Mouse (Mus musculus) layer of hippocampus, adult 2 months (tissue): ENCODE data around the gene Ptges3. TPM values are rescaled to one million over a fixed set of nuclear protein-coding genes. Genes with fewer than 3 reads are reported as not detected.
"Not testable (repeated sequence)": the region's sequence is repeated elsewhere in the genome, so short reads cannot be mapped to it uniquely, and the experiment has no call there.

Source experiments
- DNase-seq, 2 experiments: peaks; one replicate each; pipeline ENCODE4 v3.0.0; 2022; ENCODE audit warnings: low spot score in 2 of 2
- H3K27ac ChIP-seq: fragments of 200-600 bp; 2 replicates; pipeline ENCODE4 v1.8.1; 2022
- H3K4me3 ChIP-seq: fragments of 200-600 bp; 2 replicates; pipeline ENCODE4 v1.8.1; 2022; ENCODE audit warnings: mild to moderate bottlenecking
- CTCF ChIP-seq: fragments of 200-600 bp; conservative IDR thresholded peaks from 2 replicates; pipeline ENCODE4 v1.8.1; 2022; ENCODE audit warnings: antibody characterized with exemption, mild to moderate bottlenecking, moderate library complexity
- total RNA-seq, 2 experiments: library from RNA; stranded (reverse); gene quantifications; 2 replicates each; pipeline ENCODE4 v1.2.3; 2021

The Ptges3 gene
- total RNA-seq, 2 experiments from 2014 or later, result 135 to 142 TPM

DNA sequence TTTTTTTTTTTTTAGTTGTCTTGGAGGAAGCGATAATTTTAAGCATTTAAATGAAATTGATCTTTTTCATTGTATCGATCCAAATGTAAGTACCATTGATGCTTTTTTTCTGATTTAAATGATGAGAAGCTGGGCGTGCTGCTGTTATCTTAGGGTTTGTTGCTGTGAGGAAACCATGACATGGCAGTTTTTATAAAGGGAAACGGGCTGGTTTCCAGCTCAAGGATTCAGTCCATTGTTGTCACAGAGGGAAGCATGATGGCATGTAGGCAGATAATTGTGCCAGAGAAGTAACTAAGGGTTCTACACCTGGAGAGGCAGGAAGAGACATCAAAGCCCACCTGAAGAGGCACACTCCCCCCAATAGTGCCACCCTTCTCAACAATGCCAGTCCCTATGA lies 10.4 kb downstream of the Ptges3 start:
- H3K4me3 ChIP-seq, result no peak overlapping the region
- no peak for TF ChIP-seq CTCF
- no peak overlapping the region for H3K27ac ChIP-seq
- DNase-seq, result no peak

DNA sequence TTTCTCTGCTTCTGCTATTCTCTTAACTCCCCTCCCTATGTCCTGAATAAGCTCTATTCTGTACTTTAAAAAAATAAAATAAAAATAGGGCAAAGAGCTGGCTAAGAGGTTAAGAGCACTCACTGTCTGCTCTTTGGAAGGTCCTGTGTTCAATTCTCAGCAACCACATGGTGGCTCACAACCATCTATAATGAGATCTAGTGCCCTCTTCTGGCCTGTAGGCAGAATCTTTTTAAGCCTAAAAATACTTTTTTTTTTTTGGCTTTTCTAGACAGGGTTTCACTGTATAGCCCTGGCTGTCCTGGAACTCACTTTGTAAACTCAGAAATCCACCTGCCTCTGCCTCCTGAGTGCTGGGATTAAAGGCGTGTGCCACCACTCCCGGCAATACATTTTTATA lies 11.7 kb downstream of the Ptges3 start:
- H3K4me3 ChIP-seq, DNase-seq, H3K27ac ChIP-seq: not testable (repeated sequence)
- peak; percentile 47 for TF ChIP-seq CTCF

DNA sequence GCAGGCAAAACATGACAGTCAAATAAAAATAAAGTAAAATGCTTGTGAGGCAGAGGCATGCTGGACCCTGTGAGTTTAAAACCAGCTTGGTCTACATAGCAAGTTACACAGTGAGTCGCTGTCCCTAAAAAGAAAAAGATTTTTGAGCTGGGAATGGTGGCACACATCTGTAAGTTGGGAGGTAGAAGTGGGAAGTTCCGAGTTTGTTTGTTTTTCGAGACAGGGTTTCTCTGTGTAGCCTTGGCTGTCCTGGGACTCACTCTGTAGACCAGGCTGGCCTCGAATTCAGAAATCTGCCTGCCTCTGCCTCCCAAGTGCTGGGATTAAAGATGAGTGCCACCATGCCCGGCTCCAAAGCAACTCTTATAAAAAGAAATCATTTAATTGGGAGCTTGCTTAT lies 19.5 kb downstream of the Ptges3 start:
- not testable (repeated sequence) for DNase-seq, H3K27ac ChIP-seq, H3K4me3 ChIP-seq

DNA sequence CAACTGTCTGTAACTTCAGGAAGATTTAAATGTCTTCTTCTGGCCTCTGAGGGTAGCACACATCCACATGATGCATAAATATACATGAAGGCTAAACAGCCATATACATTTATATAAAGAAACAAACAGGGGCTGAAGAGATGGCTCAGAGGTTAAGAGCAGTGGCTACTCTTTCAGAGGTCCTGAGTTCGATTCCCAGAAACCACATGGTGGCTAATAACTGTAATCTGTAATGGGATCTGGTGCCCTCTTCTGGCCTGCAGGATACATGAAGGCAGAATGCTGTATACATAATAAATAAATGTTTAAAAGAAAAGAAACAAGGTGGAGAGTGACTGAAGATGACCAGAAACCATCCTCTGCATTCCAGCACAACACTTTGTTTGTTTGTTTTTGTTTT lies 21.7 kb downstream of the Ptges3 start:
- no peak for DNase-seq
- no peak overlapping the region for H3K4me3 ChIP-seq
- TF ChIP-seq CTCF, result peak; percentile 75
- H3K27ac ChIP-seq, result no peak overlapping the region

DNA sequence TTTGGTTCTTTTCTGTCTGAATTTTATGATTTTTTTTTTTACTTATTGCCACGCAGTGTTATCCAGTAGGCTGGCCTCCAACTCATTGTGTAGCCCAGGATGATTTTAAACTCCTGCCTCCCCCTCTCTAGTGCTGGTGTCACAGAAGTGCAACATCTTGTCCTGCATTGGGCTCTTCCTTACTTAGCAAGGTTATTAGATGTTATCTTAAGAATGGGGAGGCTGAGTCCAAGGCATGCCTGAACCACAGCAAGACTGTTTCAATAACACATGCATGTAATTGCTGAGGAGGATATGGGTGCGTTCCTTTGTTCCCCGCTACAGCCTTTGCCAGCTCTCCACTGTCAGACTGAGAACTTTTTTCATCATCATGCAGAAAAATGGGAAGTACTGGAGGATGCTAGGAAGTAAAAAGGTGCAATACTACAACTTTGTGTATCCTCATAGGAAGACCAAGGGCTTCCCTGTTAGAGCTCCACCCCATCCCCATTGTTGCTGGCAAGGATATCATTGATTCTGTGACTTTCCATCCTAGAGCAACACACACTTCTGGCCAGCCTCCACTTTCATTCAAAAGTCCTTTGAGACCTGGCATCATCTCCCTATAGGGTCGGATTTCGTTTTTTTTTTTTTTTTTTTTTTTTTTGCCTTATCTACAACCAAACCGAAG lies 23.2 kb downstream of the Ptges3 start:
- peak overlapping the region; percentile 85 for H3K4me3 ChIP-seq
- peak overlapping the region; percentile 99 for H3K27ac ChIP-seq

DNA sequence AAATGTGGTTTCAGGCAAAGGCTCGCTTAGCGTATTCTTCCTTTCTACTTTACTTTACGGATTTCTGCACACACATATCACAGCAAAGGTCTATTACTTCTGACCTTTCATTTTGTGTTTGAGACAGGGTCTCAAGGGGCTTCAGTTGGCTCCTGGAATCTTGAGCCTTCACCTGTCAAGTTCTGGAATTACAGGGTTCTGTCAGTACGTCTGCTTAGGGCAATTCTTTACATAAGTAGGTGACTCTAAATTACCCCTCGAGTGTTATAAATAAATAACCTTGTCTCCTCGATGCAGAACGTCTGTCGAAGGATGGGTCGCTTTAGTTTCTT lies 23.7 kb downstream of the Ptges3 start:
- H3K27ac ChIP-seq, result peak overlapping the region; percentile 99
- H3K4me3 ChIP-seq, result peak overlapping the region; percentile 85
- TF ChIP-seq CTCF, result no peak
- no peak for DNase-seq

More for the DNA sequence above, 23.2 kb downstream of the Ptges3 start:
- no peak for TF ChIP-seq CTCF
- DNase-seq, result no peak

DNA sequence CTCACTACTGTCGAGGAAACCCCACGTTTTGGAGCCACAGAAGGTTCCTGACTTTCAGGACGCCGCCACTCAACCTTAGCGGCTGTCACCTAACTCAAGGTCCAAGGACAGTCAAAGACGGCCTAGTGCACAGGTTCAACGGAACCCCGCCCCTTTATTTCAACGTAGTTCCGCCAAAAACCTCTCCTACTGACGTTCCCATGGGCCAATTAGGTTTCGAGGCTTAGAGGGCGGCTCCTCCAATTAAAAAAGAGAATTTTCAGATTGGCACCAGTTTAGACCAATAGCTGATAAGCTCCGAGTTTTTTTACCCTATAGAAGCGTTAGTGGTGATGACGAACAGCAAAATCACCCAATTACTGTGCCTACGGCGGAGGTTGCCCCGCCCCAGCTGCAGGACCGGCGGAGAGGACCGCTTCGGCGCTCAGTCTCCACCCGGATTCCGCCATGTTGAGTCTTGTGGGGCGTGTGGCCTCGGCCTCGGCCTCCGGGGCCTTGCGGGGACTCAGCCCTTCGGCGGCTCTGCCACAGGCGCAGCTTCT lies 24.2 kb downstream of the Ptges3 start, which contains the start of gene Atp5b:
Gene Atp5b, plus strand, starts transcription at position 394 of the 542 bp plus-strand sequence.
- H3K27ac ChIP-seq, result peak within 1 kb of the TSS; percentile 99
- no peak for TF ChIP-seq CTCF
- peak; percentile 98 to 99 for DNase-seq
- H3K4me3 ChIP-seq, result peak within 1 kb of the TSS; percentile 85

DNA sequence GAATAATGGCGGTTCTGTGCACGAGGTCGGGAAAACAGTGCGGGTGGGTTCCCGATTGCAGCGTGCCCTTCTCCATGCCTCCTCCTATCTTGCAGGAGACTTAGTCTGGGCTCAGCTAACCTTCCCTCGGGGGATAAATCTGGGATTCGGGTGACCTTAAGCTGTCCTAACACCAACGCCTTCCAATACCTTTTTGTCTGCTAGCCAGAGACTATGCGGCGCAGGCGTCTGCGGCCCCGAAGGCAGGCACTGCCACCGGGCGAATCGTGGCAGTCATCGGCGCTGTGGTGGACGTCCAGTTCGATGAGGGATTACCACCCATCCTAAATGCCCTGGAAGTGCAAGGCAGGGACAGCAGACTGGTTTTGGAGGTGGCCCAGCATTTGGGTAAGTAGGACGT lies 24.9 kb downstream of the Ptges3 start:
- H3K27ac ChIP-seq, result peak overlapping the region; percentile 99
- peak overlapping the region; percentile 77 for H3K4me3 ChIP-seq
- no peak for TF ChIP-seq CTCF
- no peak for DNase-seq

DNA sequence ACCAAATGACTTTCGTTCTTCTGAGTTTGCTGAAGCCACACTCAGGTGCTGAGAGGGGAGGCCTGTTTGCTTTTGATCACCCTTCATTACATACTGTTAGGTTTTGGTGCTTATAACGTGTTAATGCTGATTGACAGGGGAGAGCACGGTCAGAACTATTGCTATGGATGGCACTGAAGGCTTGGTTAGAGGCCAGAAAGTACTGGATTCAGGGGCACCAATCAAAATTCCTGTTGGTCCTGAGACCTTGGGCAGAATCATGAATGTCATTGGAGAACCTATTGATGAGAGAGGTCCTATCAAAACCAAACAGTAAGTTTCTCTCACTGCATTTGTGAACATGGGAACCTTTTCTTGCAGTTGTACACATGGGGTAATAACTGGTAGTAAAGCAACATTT lies 25.4 kb downstream of the Ptges3 start:
- Histone ChIP-seq H3K27ac (peak overlapping the region; percentile 99), H3K4me3 (peak overlapping the region; percentile 77)
- TF ChIP-seq CTCF, result no peak
- no peak for DNase-seq

DNA sequence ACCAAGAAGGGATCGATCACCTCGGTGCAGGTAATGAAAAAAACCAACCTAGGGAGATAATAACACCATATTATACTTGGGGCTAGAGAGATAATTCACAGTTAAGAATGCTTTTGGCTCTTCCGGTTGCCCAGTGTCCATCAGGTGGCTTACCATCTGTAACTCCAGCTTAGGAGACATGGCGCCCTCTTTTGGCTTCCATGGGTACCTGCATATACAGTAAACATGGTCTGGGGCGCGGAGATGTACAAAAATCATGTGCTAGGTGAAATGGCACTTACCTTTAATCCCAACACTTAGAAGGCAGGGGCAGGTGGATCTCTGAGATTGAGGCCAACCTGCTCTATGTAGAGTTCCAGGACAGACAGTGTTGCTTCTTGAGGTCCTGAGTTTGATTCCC lies 27.6 kb downstream of the Ptges3 start:
- DNase-seq, result no peak
- Histone ChIP-seq H3K4me3 (no peak overlapping the region), H3K27ac (no peak overlapping the region)
- peak; percentile 73 for TF ChIP-seq CTCF

DNA sequence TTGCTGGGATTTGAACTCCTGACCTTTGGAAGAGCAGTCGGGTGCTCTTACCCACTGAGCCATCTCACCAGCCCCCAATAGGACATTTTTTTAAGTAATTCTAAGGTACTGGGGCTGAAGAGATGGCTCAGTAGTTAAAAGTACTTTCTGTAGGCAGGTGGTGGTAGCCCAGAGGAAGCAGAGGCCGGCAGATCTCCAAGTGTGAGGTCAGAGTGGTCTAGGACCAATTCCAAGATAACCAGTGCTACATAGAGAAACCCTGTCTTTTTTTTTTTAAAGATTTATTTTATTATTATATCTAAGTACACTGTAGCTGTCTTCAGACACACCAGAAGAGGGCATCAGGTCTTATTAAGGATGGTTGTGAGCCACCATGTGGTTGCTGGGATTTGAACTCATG lies 28.5 kb downstream of the Ptges3 start:
- H3K27ac ChIP-seq, DNase-seq, H3K4me3 ChIP-seq: not testable (repeated sequence)

DNA sequence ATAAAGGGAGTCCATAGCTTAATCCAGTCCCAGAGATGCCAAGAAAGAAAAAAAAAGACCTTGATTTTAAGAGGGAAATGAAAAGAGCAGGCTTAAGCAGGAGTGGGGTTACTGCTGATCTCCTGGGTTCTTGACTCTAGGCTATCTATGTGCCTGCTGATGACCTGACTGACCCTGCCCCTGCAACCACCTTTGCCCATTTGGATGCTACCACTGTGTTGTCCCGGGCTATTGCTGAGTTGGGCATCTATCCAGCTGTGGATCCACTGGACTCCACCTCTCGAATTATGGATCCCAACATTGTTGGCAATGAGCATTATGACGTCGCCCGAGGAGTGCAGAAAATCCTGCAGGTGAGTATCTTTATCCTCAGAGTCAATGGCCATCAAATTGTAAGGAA lies 29.4 kb downstream of the Ptges3 start:
- no peak for DNase-seq
- Histone ChIP-seq H3K27ac (no peak overlapping the region), H3K4me3 (no peak overlapping the region)
- no peak for TF ChIP-seq CTCF

DNA sequence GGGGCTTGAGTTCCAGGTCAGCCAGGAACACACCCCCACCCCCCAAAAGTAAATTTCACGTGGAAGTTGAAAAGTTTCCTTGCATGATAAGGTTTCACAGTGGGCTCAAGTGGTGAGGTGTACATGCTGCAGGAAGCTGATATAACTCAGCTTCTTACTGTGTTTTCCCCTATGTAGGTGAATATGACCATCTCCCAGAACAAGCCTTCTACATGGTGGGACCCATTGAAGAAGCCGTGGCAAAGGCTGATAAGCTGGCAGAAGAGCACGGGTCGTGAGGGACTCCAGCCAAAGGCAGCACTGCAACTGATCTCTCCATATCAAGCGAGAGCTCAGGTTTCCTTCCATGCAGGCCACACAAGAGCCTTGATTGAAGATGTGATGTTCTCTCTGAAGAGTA lies 31.1 kb downstream of the Ptges3 start:
- DNase-seq, result no peak
- Histone ChIP-seq H3K27ac (no peak overlapping the region), H3K4me3 (no peak overlapping the region)
- no peak for TF ChIP-seq CTCF

DNA sequence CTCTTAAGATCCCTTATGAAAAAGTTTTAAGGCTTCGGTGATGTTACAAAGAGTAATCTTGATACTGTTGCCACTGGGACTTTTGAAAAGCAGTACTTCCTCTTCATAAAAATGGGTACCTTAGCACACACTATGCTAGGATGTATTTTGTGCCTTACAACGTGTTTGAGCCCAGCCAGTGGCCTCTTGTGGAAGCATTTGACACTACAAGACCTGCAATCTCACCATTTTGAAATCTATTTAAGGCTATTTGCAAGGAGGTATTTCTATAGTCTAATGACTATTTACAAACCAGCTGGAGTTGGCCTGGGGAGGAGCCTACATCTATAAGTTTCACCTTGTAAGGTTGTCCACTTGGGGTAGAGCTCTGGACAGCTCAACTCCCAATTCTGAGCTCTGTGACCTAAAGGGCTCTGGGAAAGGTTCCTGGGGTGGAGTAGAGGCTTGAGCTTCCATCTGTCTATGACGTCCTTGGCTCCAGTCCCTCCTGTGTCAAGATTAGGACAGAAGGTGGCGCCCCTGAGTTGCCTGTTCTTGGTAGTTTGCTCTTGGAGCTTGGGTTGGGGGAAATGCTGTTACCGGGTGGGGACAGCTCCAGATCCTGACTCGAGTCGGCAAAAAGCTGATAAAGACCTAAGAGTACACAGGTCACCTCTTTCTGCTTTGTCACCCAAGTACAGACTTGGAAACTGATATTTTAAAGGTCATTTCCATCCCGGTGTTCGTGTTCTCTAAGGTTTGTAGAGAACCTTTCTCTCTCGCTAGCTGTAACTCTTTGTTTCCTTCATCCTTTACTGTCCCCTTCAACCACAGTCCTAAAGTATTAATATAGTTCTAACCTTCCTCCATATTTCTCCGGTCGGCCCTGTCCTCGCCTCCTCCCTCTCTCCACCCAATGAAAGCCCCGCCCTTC lies 32.2 kb downstream of the Ptges3 start:
- peak overlapping the region; percentile 97 for H3K27ac ChIP-seq
- TF ChIP-seq CTCF, result peak; percentile 82
- DNase-seq, result peak; percentile 82 to 89
- peak overlapping the region; percentile 88 for H3K4me3 ChIP-seq
